ENCODE assay signal across 11 mouse cellular contexts in the genomic region with DNA sequence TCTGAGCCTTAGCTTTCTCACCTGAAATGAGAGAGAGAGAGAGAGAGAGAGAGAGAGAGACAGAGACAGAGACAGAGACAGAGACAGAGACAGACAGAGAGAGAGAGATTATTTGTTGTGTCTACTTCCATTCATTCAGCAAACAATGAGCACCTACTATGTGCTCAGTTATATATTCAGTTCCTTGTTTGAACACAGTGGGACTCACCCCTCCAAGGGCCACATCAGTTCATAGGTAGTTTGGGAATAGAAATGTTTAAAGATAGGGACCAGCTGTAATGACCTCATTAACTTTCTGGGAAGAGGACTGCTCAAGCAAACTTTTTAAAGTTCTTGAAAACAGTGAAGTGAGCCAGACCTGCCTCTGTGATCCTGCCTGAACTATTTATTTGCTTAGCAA.
DNase-seq lines count a peak whose midpoint lies in the region; ATAC-seq and TF ChIP-seq lines count a peak whose summit lies in the region.
"Had no signal": no experiment of that assay in that cellular context is flagged by ENCODE, and none has a peak within 500 bp of the region (broad histone marks: within the 10 kb centered on the region; RNA-seq: fewer than 3 reads in every experiment).

No protein-coding gene starts in this region.

- TF ChIP-seq POLR2A in CH12.LX (IDR thresholded peaks at IDR 0.05; ENCODE audit: low read depth, low read length), result no peak

- H3K9me3 ChIP-seq in heart, embryonic 13.5 days, result no peaks in the 10 kb centered on the region
- H3K9me3 ChIP-seq in CH12.LX (replicated peaks; ENCODE audit: low read length), result no peaks in the 10 kb centered on the region
- H3K9me3 ChIP-seq in embryonic facial prominence, embryonic 15.5 days (replicated peaks), result no peaks in the 10 kb centered on the region
- H3K9me3 ChIP-seq in midbrain, embryonic 10.5 days (replicated peaks), result no peaks in the 10 kb centered on the region
- H3K9me3 ChIP-seq: liver, embryonic 13.5 days had no signal

- intact Hi-C loops in heart, postnatal 36 days (cut with DNase I), result no loop called here

- H3K4me2 ChIP-seq in heart, embryonic 13.5 days, result peak overlapping the region; percentile 82; the same call in 1 of the 2 replicates
- no peak overlapping the region for H3K4me2 ChIP-seq in CH12.LX (ENCODE audit: insufficient read depth, low read depth, poor library complexity, severe bottlenecking)
- peak overlapping the region; percentile 75; the same call in 1 of the 2 replicates for H3K4me2 ChIP-seq in embryonic facial prominence, embryonic 15.5 days (replicated peaks)

- no peaks in the 10 kb centered on the region for H3K79me2 ChIP-seq in CH12.LX (replicated peaks; ENCODE audit: control insufficient read depth, extremely low read depth, insufficient read depth, poor library complexity, severe bottlenecking)

- TF ChIP-seq CTCF in CH12.LX (conservative IDR thresholded peaks at IDR 0.05 in 1 of 2, IDR thresholded peaks at IDR 0.05 in 1 of 2; ENCODE audit: low read depth in 2 of 2, low read length in 2 of 2), result no peak

- no peak for TF ChIP-seq EP300 in CH12.LX (IDR thresholded peaks at IDR 0.05; ENCODE audit: low read length)

- peaks cover 35% of the 10 kb centered on the region for H3K4me1 ChIP-seq in heart, embryonic 13.5 days
- peaks cover 4 to 42% of the 10 kb centered on the region in 2 experiments; a peak in 3 of 4 replicates for H3K4me1 ChIP-seq in CH12.LX (ENCODE audit: control insufficient read depth in 1 of 2, insufficient read depth in 2 of 2)
- peaks cover 43% of the 10 kb centered on the region for H3K4me1 ChIP-seq in embryonic facial prominence, embryonic 15.5 days
- H3K4me1 ChIP-seq in midbrain, embryonic 10.5 days, result peaks cover 38% of the 10 kb centered on the region

- peaks cover 19% of the 10 kb centered on the region for H3K27me3 ChIP-seq in heart, embryonic 13.5 days (replicated peaks)
- no peaks in the 10 kb centered on the region for H3K27me3 ChIP-seq in CH12.LX (replicated peaks)
- H3K27me3 ChIP-seq in embryonic facial prominence, embryonic 15.5 days, result no peaks in the 10 kb centered on the region
- peaks cover 52% of the 10 kb centered on the region for H3K27me3 ChIP-seq in midbrain, embryonic 10.5 days (ENCODE audit: low read depth, poor library complexity, severe bottlenecking)

- no peaks in the 10 kb centered on the region for H3K36me3 ChIP-seq in heart, embryonic 13.5 days
- no peaks in the 10 kb centered on the region for H3K36me3 ChIP-seq in CH12.LX (replicated peaks in 1 of 2; ENCODE audit: control insufficient read depth in 1 of 2, insufficient read depth in 1 of 2, low read length in 1 of 2)
- H3K36me3 ChIP-seq in embryonic facial prominence, embryonic 15.5 days, result no peaks in the 10 kb centered on the region
- no peaks in the 10 kb centered on the region for H3K36me3 ChIP-seq in midbrain, embryonic 10.5 days
- H3K36me3 ChIP-seq: liver, embryonic 13.5 days had no signal

- H3K4me3 ChIP-seq in heart, embryonic 13.5 days, result no peak overlapping the region
- H3K4me3 ChIP-seq in CH12.LX (replicated peaks in 1 of 3; ENCODE audit: low read depth in 2 of 3, low read length in 2 of 3, poor library complexity in 1 of 3), result no peak overlapping the region
- H3K4me3 ChIP-seq in embryonic facial prominence, embryonic 15.5 days (replicated peaks), result no peak overlapping the region
- H3K4me3 ChIP-seq in midbrain, embryonic 10.5 days, result peak overlapping the region; percentile 57; the same call in 1 of the 2 replicates

- no peak for TF ChIP-seq RAD21 in CH12.LX (IDR thresholded peaks at IDR 0.05; ENCODE audit: low read depth, low read length)

- 0 out of 2 replicates have a peak overlapping the region, but pooled peaks have one; percentile 87 for H3K9ac ChIP-seq in heart, embryonic 13.5 days
- no peak overlapping the region for H3K9ac ChIP-seq in CH12.LX (ENCODE audit: insufficient read depth, low read depth)
- H3K9ac ChIP-seq in embryonic facial prominence, embryonic 15.5 days, result no peak overlapping the region

- peak overlapping the region; percentile 88 for H3K27ac ChIP-seq in heart, embryonic 13.5 days (replicated peaks)
- H3K27ac ChIP-seq in CH12.LX (ENCODE audit: insufficient read depth, low read depth), result no peak overlapping the region
- peak overlapping the region; percentile 94 for H3K27ac ChIP-seq in embryonic facial prominence, embryonic 15.5 days (replicated peaks)
- peak overlapping the region; percentile 93 for H3K27ac ChIP-seq in midbrain, embryonic 10.5 days (replicated peaks)
- H3K27ac ChIP-seq: liver, embryonic 13.5 days had no signal

- in situ Hi-C loops in CH12.LX (cut with MboI; ENCODE audit: low pct_ligation_motif_present, low pct_unique_long_range_greater_than_20kb, low sequenced_read_pairs), result no loop called here

- no peak for ATAC-seq in heart, embryonic 13.5 days (ENCODE audit: extremely low read depth, insufficient number of reproducible peaks, low FRiP score, low TSS enrichment)
- ATAC-seq in embryonic facial prominence, embryonic 15.5 days (ENCODE audit: insufficient number of reproducible peaks, low FRiP score, low TSS enrichment, low read depth), result no peak

- dilution Hi-C loops in CH12.LX (cut with MboI; ENCODE audit: extremely low pct_ligation_motif_present, extremely low pct_unique_long_range_greater_than_20kb, low sequenced_read_pairs), result no loop called here

- DNase-seq in heart, postnatal 36 days, result no peak
- DNase-seq in CH12.LX (ENCODE audit: extremely low read depth), result no peak
- DNase-seq in midbrain, embryonic 10.5 days (ENCODE audit: low spot score), result no peak
- no peak for DNase-seq in retina, embryonic 14.5 days (ENCODE audit: low spot score)
- DNase-seq in gastrocnemius, postnatal 25 days, result no peak
- DNase-seq in adrenal gland, postnatal 10 days, result no peak
- DNase-seq: adrenal gland, postnatal 36 days; kidney, adult 18-20 months; liver, embryonic 13.5 days had no signal

TF ChIP-seq in CH12.LX, 34 proteins besides CTCF, POLR2A, EP300 and RAD21:
- no peak for TF ChIP-seq USF1 (IDR thresholded peaks at IDR 0.05; ENCODE audit: low read depth, low read length)
- no peak for TF ChIP-seq E2F4 (IDR thresholded peaks at IDR 0.05; ENCODE audit: insufficient replicate concordance, low read depth, low read length)
- TF ChIP-seq SIN3A (IDR thresholded peaks at IDR 0.05; ENCODE audit: low read length), result no peak
- TF ChIP-seq ZKSCAN1 (IDR thresholded peaks at IDR 0.05; ENCODE audit: borderline replicate concordance, low read depth, low read length), result peak; percentile 59
- no peak for TF ChIP-seq USF2 (conservative IDR thresholded peaks at IDR 0.05; ENCODE audit: low read depth, low read length)
